Mouse (Mus musculus) forebrain, embryonic 11.5 days (tissue): ENCODE measurements around the gene Hipk2. TPM values are rescaled to one million over a fixed set of nuclear protein-coding genes. Genes with fewer than 3 reads are reported as not detected.

Source experiments
- ATAC-seq: fragments of 200-750 bp; cut with Nextera tagmentation; replicated peaks from 2 replicates; pipeline ENCODE4 v1.8.0; 2017; ENCODE audit warnings: moderate TSS enrichment; ENCODE audit not compliant: low FRiP score
- DNase-seq: peaks from one replicate; pipeline ENCODE4 v3.0.0-alpha.2; 2017; ENCODE audit warnings: low spot score
- H3K27ac ChIP-seq: fragments of 300-500 bp; sonication (generic); 2 replicates; pipeline ENCODE4 v1.5.1; 2014; ENCODE audit warnings: low read depth, low read length
- H3K27me3 ChIP-seq: fragments of 300-500 bp; sonication (generic); 2 replicates; pipeline ENCODE4 v1.6.1; 2014; ENCODE audit warnings: mild to moderate bottlenecking, low read length, mixed read lengths; ENCODE audit not compliant: control insufficient read depth, insufficient read depth
- H3K36me3 ChIP-seq: fragments of 300-500 bp; sonication (generic); 2 replicates; pipeline ENCODE4 v1.6.1; 2014; ENCODE audit warnings: mild to moderate bottlenecking, low read length, moderate library complexity, mixed read lengths; ENCODE audit not compliant: control insufficient read depth, insufficient read depth
- H3K4me1 ChIP-seq: fragments of 300-500 bp; sonication (generic); replicated peaks from 2 replicates; pipeline ENCODE4 v1.6.1; 2014; ENCODE audit warnings: low read length, mixed read lengths; ENCODE audit not compliant: control insufficient read depth, insufficient read depth
- H3K4me2 ChIP-seq: fragments of 300-500 bp; sonication (generic); 2 replicates; pipeline ENCODE4 v1.6.1; 2014; ENCODE audit warnings: low read depth, mild to moderate bottlenecking, low read length, moderate library complexity, mixed read lengths; ENCODE audit not compliant: severe bottlenecking
- H3K4me3 ChIP-seq: fragments of 300-500 bp; sonication (generic); 2 replicates; pipeline ENCODE4 v1.5.1; 2014; ENCODE audit warnings: low read depth, low read length
- H3K9ac ChIP-seq: fragments of 300-500 bp; sonication (generic); 2 replicates; pipeline ENCODE4 v1.6.1; 2014; ENCODE audit warnings: low read length
- H3K9me3 ChIP-seq: fragments of 300-500 bp; sonication (generic); 2 replicates; pipeline ENCODE4 v1.6.1; 2016; ENCODE audit warnings: low read length, mixed read lengths; ENCODE audit not compliant: control insufficient read depth
- WGBS: fragments of 180-500 bp; shearing (Covaris S2); extraction: QIAGEN DNeasy Blood & Tissue Kit; methylation state at CpG from one replicate; pipeline ENCODE4 v1.1.7; 2014; 5-methylcytosine and 5-hydroxymethylcytosine counted together
- polyA plus RNA-seq: library from polyadenylated mRNA; unstranded; fragments of >200 nt; fragmentation: Nextera tagmentation; extraction: Ambion mirVana; gene quantifications from 2 replicates; pipeline ENCODE4 v1.2.1, GENCODE M21; 2014

Hipk2 gene
- polyA plus RNA-seq, 1 experiment from 2014 or later: 31.0 TPM

DNA sequence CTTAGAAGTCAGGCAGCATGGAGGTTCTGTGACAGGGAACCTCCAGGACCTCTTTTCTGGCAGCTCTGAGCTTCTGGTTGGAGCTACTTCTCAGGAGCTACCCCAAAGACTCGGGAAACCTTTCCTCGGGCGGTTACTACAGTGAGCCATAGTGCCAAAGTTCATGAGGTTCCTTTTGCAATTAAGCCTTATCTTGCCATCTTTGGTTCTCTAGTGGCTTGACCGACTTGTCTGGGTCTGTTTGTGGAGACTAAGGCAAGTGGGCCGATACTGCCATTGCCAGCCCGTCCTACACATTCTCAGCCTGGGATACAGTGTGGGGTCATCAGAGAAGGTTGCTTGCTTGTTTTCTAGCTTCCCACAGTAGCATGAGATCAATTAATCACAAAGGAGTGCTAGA lies 183.4 kb downstream of the Hipk2 start:
- WGBS: 96% methylated on average over 6 of the region's 6 CpGs
- no peak for ATAC-seq
- peaks cover 8% of the 10 kb centered on the region; the same call in 1 of the 2 replicates for H3K36me3 ChIP-seq

DNA sequence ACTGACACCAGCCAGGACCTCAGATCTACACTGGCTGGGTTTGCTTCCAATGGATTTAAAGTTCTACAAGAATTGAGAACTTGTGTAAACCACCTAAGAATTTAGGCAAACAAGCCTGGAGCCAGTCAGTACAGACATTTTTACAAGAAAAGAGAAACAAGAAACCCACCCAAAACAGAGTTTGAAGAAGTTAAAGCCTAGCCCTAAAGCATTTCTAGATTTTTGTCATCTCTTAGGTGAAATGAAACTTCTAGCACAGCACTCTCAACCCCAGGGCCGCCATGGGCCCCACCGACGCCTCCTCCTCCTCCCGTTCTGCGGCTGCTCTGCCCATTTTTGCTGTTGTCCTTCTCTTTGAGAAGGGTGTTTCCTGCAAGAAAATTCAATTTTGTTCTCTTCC lies 184.9 kb downstream of the Hipk2 start:
- Histone ChIP-seq H3K36me3 (peaks cover 6% of the 10 kb centered on the region; the same call in 1 of the 2 replicates), H3K9me3 (no peaks in the 10 kb centered on the region)

More for the DNA sequence above, 183.4 kb downstream of the Hipk2 start:
- Histone ChIP-seq H3K4me2 (no peak overlapping the region), H3K4me1 (no peaks in the 10 kb centered on the region), H3K9me3 (no peaks in the 10 kb centered on the region), H3K4me3 (no peak overlapping the region), H3K9ac (no peak overlapping the region), H3K27ac (no peak overlapping the region), H3K27me3 (no peaks in the 10 kb centered on the region)
- DNase-seq: no peak

DNA sequence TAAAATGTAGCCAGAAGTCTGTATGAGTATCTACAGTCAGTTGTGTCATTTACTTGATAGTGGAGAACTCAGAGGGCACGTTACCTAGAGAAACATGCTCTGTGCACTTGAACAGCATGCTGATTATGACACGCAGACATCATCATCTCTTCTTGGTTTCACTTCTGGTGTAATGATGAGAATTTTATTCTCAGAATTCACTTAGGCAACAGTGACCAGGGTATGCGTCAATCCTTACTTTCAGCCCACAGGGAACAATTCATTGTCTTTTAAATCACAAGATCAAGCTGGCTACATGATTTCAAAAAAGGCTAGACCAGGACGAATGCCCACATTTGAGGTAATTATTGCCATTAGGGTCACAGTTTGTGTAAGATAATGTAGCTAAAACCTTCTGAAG lies 185.3 kb downstream of the Hipk2 start:
- WGBS: 85% methylated on average over 4 of the region's 4 CpGs
- DNase-seq (no peak), ATAC-seq (no peak)
- H3K27ac ChIP-seq: no peak overlapping the region
- peaks cover 6% of the 10 kb centered on the region; the same call in 1 of the 2 replicates for H3K36me3 ChIP-seq
- H3K9me3 ChIP-seq: no peaks in the 10 kb centered on the region
- H3K27me3 ChIP-seq: no peaks in the 10 kb centered on the region
- no peaks in the 10 kb centered on the region for H3K4me1 ChIP-seq
- H3K9ac ChIP-seq: no peak overlapping the region
- no peak overlapping the region for H3K4me2 ChIP-seq
- no peak overlapping the region for H3K4me3 ChIP-seq

More for the DNA sequence above, 184.9 kb downstream of the Hipk2 start:
- no peaks in the 10 kb centered on the region for H3K4me1 ChIP-seq
- no peak overlapping the region for H3K9ac ChIP-seq
- 92% methylated on average over 5 of the region's 5 CpGs for WGBS
- H3K4me2 ChIP-seq: no peak overlapping the region
- DNase-seq: no peak
- H3K4me3 ChIP-seq: no peak overlapping the region
- ATAC-seq: no peak
- H3K27me3 ChIP-seq: no peaks in the 10 kb centered on the region
- H3K27ac ChIP-seq: no peak overlapping the region

GRCm38 (mm10) chr6:38688841-38689240 lies 187.1 kb downstream of the Hipk2 start:
- no peak overlapping the region for H3K4me2 ChIP-seq
- H3K9me3 ChIP-seq: no peaks in the 10 kb centered on the region
- no peaks in the 10 kb centered on the region for H3K4me1 ChIP-seq
- ATAC-seq (no peak), DNase-seq (no peak)
- H3K9ac ChIP-seq: no peak overlapping the region
- H3K27ac ChIP-seq: no peak overlapping the region
- 95% methylated on average over 9 of the region's 10 CpGs for WGBS
- H3K4me3 ChIP-seq: no peak overlapping the region
- H3K36me3 ChIP-seq: peaks cover 2% of the 10 kb centered on the region; the same call in 1 of the 2 replicates
- H3K27me3 ChIP-seq: no peaks in the 10 kb centered on the region

DNA sequence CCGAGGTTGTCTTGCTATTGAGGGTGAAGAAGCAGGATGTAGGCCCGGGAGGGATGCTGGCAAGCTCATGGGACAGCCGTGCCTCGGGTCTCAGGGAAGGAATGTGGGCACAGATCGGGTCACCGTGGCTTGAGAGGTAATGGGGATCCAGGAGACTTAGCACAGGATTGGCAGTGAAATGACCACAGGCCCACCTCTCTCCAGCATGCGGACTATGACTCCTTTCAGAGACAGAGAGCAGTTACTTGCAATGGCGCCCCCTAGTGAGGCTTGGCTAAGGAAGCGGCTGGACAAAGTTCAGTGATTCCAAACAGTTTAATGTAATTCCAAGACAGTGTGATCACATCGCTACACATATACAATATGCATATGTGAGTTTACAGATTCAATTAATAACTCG lies 188.7 kb downstream of the Hipk2 start:
- DNase-seq: no peak
- no peak overlapping the region for H3K4me3 ChIP-seq
- ATAC-seq: no peak
- no peaks in the 10 kb centered on the region for H3K36me3 ChIP-seq
- no peak overlapping the region for H3K4me2 ChIP-seq
- no peak overlapping the region for H3K27ac ChIP-seq
- WGBS: 63% methylated on average over 11 of the region's 11 CpGs
- no peaks in the 10 kb centered on the region for H3K9me3 ChIP-seq
- no peak overlapping the region for H3K9ac ChIP-seq
- H3K4me1 ChIP-seq: no peaks in the 10 kb centered on the region
- H3K27me3 ChIP-seq: no peaks in the 10 kb centered on the region

- Histone ChIP-seq H3K27ac (no peak overlapping the region), H3K27me3 (no peaks in the 10 kb centered on the region), H3K4me3 (no peak overlapping the region), H3K36me3 (no peaks in the 10 kb centered on the region), H3K9me3 (no peaks in the 10 kb centered on the region), H3K4me2 (no peak overlapping the region), H3K4me1 (no peaks in the 10 kb centered on the region), H3K9ac (no peak overlapping the region)
- WGBS: 73% methylated on average over 2 of the region's 2 CpGs
- no peak for DNase-seq
- ATAC-seq: no peak
Observed at GRCm38 (mm10) chr6:38682532-38682931, 193.4 kb downstream of the Hipk2 start.

GRCm38 (mm10) chr6:38677629-38678028 lies 198.3 kb downstream of the Hipk2 start:
- ATAC-seq: no peak

DNA sequence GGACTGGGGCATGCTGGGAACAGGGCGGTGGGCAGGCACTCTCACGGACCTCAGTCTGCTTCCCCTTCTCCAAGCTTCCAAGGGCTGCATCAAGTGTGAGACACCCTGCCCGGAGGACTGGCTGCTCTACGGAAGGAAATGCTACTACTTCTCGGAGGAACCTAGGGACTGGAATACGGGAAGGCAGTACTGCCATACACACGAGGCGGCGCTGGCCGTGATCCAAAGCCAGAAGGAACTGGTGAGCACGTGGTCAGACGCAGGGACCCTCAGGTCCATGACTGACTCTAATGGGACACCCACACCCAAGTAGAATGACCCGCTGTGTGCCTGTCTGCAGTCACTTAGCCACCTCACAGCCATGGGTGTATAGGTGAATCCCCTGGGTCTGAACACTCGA lies 199.2 kb downstream of the Hipk2 start:
- DNase-seq (no peak), ATAC-seq (no peak)
- Histone ChIP-seq H3K27me3 (no peaks in the 10 kb centered on the region), H3K4me1 (no peaks in the 10 kb centered on the region), H3K4me2 (no peak overlapping the region), H3K9ac (no peak overlapping the region), H3K9me3 (no peaks in the 10 kb centered on the region), H3K36me3 (no peaks in the 10 kb centered on the region), H3K27ac (no peak overlapping the region), H3K4me3 (no peak overlapping the region)
- 85% methylated on average over 14 of the region's 14 CpGs for WGBS

More at GRCm38 (mm10) chr6:38677629-38678028, 198.3 kb downstream of the Hipk2 start:
- no peak overlapping the region for H3K9ac ChIP-seq
- no peaks in the 10 kb centered on the region for H3K27me3 ChIP-seq
- H3K4me1 ChIP-seq: no peaks in the 10 kb centered on the region
- H3K27ac ChIP-seq: no peak overlapping the region
- no peak for DNase-seq
- no peaks in the 10 kb centered on the region for H3K9me3 ChIP-seq
- no peak overlapping the region for H3K4me2 ChIP-seq
- no peak overlapping the region for H3K4me3 ChIP-seq
- 79% methylated on average over 9 of the region's 9 CpGs for WGBS
- H3K36me3 ChIP-seq: no peaks in the 10 kb centered on the region

- no peaks in the 10 kb centered on the region for H3K36me3 ChIP-seq
- no peak overlapping the region for H3K9ac ChIP-seq
- H3K9me3 ChIP-seq: no peaks in the 10 kb centered on the region
- DNase-seq (no peak), ATAC-seq (no peak)
- no peak overlapping the region for H3K4me3 ChIP-seq
- no peaks in the 10 kb centered on the region for H3K4me1 ChIP-seq
- no peaks in the 10 kb centered on the region for H3K27me3 ChIP-seq
- H3K4me2 ChIP-seq: no peak overlapping the region
- no peak overlapping the region for H3K27ac ChIP-seq
- 94% methylated on average over 6 of the region's 6 CpGs for WGBS
Observed at GRCm38 (mm10) chr6:38676217-38676616, 199.7 kb downstream of the Hipk2 start.
